Mouse (Mus musculus): ENCODE measurements around the gene Tmod3.

Tmod3 gene

DNA sequence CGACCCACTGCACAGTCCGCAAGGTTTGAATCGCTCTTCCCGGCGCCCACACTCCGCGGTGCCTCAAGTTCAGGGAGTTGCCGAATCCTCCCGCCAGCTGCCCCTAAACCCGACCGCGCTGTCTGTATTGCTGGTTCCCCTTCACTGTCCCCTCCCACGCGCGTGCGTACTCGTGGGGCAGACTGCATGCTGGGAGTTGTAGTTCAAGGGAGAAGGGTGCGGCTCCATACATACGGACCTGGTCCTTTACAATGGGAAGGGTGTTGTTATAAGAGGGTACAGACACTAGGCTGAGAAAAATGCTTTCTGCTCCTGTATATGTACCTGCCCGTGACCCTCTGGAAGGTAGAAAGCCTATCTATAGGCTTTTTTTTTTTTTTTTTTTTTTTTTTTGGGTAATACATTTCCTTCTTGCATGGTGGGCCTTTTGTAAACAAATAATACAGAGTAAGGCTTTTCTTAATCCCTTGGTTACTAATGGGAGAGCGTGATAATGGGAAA is at the start of gene Tmod3:
Gene Tmod3 (minus strand): TSS at position 146 of the 501 bp plus-strand sequence.
- in situ Hi-C loops (cut with MseI, MboI) = no loop called here

DNA sequence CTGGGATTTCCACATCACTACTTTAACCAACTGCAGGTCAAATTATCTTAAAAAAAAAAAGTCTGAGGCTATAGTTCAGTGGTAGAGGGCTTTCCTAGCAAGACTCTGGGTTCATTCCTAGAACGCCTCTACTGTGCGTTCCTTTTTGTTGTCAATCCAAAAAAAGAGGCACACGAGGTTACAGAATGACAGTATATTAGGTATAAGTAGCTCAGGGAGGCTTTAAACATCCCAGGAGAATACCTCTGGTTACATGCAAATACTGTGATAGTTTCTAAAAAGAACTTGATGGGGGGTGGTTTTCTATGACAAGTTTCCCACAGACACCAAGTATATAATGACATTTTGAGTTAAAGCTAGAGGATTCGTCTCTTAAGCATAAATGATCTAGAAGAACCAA is 48.0 kb upstream of the Tmod3 start:
- in situ Hi-C loops (cut with MseI, MboI) = no loop called here

DNA sequence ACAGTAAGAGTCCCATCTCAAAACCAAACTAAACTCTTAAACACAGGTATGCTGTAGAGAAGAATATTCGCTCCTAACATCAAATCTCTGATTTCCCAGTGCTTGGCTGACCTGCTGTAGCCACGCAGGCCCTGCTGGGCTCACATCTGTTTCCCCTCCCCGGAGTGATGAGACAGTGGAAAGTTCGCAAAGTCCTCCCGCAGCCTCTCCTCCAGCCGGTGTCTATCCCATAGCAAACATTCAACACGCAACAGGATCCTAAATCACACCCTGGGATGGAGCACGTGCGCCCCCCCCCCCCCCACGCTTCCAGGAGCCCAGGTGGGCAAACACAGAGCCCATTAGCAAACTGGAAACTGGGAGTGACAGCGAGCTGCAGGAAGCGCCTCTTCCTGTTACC is 42.1 kb upstream of the Tmod3 start:
- in situ Hi-C loops (cut with MseI, MboI) = no loop called here

DNA sequence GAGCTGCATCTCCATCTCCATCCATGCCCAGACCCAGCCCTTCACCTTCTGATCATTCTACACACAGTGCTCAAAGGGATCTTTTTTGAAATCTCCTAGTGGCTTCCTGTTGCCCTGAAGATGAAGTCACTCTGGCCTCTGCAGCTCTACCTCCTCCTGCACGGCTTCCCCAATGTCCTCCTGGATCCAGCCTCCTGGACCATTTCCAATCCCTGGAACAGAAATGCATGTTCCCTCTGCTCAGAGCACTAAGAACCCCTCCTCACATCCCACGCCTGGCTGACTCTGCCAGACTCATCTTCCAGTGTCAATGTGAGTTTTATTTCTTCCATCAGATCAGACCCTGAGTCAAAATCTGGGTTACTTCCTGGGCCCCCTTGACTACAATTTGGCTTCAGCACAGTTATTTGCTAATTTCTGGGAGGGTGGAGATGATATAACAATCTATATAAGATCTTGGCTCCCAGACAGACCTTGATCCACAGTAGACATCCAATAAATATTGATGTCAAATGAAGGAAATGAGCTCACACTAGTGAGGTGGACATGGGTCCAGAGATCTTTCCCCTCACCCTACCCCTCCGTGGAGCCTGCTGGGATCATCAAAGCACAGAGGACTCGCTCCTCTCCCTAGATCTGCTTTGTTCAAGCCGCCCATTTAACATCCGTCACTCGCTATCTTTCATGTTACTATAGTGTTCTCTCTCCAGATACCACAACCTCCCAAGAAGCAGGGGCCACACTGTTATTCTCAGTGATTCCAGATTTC is 40.9 kb upstream of the Tmod3 start:
- in situ Hi-C loops (cut with MseI, MboI) = no loop called here

DNA sequence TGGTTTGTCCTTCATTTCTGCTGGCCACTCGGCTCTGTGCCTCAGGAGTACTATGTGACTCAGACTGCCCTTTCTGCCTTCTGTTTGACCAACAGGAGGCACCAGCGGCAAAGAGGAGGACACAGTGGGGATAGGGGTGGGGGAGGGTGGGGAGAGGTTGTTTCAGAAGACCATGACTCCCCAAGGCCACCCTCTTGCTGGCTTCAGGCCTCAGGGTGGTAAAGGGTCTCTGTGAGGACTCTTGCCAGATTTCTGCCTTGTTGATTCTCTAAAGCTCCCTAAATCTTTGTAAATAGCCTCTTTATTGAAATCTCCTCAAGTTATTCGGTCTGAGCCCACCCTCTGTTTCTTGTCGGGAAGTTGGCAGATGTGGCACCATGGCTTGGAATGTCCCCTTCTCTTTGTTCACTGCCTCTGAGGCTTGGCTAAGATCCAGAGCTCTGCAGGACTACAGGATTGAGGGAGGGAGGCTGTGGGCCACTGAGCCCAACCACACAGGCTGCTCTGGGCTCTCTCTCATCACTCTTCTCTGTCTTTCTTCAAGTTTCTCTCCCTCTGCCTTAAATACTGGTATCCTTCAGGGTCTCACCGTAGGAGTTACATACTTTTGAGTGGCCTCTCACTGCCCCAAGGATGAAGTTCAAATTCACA is 39.9 kb upstream of the Tmod3 start:
- in situ Hi-C loops (cut with MseI, MboI) = no loop called here

DNA sequence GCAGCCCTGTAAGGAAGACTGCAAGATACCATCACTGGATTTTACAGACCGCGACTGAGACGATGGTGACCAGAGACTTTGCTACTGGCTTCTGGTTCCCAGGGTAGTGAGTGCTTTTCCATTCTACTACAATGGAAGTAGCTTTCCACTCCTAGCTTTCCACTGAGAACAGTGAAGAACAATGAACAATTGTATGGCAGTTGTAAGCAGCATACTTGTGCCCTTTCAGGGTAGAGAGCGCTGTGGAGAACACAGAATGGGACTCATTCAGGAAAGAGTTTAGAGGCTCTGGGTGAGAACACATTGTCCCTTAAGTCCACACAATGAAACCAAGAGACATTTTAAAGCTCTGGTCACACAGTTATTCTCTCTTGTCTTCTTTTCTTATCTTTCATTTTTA is 38.1 kb upstream of the Tmod3 start:
- in situ Hi-C loops (cut with MseI, MboI) = no loop called here

DNA sequence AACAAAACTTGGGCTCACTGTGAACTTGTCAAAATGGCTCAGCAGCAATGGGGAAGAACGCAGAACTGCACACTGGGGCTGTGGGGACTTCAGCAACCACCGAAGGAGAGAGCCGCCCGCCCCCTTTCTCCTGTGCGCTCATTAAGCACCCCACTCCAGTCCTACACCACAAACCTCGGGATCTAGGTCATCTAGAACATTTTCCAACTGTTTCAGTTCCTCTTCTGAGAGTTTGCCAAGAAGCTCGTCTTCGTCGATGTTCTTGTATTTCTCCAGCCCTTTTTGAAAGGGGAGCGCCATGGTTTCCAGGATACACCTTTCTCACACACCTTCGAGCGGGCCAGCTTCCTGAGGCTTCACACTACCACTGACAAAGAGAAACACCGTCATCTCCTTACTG is 37.6 kb upstream of the Tmod3 start:
- in situ Hi-C loops (cut with MseI, MboI) = no loop called here

DNA sequence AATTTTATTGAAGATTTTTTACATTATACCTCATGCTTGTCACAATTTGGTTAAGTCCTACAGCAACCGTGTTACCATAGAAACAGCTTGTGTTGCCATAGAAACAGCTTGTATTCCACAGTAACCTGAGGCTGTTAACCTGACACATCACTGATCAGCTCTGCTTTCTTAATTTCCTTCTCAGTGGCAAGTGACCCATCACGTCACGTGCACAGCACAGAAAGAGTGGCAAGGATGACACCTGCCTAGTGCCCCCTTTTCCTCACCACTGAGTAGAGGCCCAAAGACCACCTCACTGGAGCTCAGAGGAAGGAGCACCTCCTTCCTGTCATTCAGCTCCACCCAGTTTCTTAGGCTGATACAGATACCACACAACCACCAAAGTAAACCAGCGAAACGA is 34.0 kb upstream of the Tmod3 start:
- in situ Hi-C loops (cut with MseI, MboI) = no loop called here

DNA sequence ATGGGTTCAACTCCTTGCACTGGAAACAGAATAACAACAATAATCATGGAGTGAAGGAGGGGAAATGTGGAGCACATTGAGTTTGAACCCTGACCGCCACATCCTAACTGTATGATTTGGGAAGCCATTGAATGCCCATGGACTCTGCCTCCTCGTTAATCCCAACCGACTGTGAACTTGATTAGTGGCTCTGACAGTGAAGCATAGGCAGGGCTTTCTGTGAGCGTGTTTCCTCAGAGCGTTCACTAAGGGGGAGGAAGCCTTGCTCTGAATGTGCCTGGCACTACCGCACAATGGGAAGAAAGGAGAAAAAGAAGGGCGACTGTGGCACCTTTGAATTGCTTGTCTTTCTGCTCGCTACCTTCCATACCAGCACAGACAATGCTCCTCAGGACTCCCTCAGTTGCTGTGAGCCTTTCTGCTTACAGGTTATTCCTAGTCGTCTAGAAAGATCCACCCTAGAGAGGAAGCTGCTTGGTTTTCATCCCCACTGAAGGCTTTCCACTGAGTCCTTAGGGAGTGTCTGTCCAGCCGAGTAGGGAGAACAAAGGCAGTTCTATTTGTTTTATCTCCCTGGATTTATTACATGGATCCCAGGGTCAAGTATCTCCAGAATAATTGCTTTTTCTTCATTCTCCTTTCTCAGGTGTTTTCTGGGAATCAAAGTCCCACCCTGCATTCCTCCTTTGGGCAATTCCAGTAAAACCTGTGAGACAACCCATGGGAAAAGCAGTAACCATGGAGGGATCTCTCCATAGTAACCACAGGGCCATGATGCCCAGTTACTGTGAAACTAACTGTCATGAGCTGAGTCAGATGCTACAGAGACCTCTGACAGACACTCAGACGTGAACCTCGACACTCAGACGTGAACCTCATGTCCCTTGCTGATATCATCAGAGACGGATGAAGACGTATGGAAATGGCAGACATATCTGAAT is 30.7 kb upstream of the Tmod3 start:
- in situ Hi-C loops (cut with MseI, MboI) = no loop called here

DNA sequence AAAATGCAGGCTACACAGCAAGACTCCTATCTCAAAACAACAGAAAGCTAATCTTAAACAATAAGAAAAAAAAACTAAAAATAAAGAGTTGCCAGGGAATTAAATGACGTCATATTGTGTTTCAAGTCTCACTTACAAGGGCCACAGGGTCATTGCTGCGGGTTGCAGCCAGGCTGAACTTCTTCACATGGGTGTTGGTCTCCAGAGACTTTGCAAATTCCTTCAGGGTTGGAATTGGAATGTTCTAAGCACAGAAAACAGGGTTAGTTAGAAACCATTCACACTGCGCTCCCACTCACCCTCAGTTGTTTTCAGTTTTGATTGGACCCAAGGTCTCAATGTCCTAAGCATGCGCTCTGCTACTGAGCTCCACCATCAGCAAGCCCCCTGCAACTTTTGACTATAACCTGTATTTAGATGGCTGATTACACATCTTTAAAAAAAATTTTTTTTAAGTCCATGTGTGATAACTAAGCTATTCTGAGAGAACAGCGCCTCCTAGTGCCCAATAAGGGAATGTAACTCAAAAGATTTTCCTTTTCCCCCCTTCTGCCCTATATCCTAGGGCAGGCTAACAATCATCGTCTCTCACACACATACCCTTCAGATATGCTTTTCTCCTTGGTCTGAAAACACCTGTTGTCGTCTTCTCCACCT is 22.4 kb upstream of the Tmod3 start:
- in situ Hi-C loops (cut with MseI, MboI) = loop anchor here in 1 of 2 experiments (5.0 kb wide), 1 partner anchor 60 kb away; no protein-coding TSS in a partner anchor

DNA sequence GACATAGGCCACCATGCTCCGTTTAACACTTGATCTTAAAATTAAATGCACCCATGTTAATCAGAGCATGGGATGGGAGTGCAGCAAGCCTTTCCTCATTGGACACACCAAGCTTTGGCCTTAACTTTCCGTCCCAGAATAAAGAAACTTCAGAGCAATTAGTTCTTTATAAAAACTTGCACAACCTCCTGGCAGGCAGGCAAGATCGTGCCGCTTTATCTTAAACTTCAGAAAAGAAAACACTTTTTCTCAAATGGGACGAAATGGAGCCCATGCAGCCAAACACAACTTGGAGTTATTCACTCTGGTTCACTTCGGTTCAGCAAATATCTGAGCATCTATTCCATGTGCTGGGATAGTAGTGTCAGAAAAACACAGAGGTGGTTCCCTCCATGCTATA is 19.9 kb upstream of the Tmod3 start:
- in situ Hi-C loops (cut with MseI, MboI) = no loop called here

DNA sequence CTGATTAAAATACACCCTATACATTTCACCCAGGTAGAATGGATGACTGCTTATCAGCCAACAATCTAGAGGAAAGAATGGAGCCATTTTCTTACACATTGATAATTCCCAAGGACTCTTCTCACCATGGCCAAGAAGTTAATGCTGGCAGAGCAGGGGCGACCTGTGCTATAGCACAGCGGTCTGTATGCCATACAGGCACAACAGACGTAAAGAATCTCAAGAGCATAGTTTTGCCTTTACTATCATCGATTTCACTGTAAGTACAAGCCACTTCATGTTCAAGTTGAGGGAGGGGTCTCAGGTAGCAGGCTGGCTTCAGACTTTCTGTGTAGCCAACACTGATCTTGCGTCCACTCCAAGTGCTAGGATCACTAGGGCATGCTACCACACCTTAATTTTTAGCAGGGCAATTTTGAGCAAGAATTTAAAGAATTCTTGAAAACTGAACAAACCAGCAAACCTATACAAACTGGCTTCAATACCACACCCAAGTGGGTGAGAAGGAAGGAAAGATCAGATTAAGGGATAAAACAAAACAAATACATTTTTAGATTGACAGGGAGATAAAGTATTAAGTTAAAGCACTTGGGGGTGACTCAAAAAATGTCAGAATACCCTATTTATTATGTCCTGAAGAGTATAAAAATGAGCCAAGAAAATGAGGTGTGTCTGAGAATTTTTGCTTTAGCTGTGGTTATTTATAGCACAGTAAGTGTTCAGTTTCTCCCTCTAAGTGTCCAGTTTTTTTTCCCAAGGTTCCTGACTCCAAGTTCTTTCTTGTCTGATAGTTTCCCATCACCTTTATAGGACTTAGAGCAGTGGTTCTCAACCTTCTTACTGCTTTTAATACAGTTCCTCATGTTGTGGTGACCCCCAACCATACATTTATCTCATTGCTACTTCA is 11.8 kb upstream of the Tmod3 start:
- in situ Hi-C loops (cut with MseI, MboI) = no loop called here

DNA sequence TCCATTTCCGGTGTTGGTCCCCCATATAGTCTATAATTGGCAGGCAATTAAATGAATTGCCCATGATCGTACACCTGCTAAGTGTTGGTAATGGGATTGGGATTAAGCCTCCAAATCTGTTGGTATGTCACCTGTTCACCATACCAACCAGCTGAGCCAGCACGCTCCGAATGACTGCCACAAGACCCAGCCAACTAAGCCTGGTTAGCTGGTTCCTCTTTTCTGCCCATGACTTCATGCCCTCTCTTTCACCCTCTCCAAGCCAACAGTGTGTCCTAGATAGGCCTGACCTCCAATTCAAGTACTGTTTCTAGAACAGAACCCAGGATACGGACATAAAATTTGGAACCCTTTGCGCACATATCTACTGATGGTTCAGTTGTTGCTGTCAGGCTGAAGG is 8.9 kb upstream of the Tmod3 start:
- in situ Hi-C loops (cut with MseI, MboI) = no loop called here

DNA sequence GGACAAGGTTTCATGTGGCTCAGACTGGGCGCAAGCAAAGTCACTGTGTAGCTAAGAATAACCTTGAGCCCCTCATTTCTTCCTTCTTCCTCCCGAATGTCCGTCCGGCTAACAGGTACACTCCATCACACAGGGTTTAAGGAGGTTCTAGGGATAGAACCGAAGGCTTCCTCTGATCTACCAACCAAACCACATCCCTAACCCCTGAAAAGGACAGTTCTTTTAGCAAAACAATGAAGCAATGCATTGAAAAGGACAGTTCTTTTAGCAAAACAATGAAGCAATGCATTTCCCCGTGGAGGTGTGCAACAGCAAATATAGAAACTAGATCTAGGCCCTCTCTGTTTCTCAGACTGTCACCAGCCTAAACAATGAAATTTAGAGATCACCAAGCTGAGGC is 5.4 kb upstream of the Tmod3 start:
- in situ Hi-C loops (cut with MseI, MboI) = no loop called here

DNA sequence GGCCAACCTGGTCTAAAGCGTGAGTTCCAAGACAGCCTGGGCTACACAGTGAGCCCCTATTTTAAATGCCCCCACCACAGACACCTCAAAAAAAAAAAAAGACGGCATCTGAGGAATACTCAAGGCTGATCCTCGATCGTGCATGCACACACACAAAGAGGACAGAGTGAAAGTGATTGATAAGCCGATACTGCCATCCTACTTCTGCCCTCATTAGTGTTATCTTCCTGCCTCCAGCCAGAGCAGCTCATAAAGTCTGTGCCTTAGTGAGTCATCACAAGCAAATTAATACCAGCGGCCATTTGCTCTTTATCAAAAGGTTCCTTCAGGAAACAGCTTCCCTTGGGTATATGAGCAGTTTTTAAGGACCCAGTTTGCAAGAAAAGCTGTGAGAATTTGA is 4.2 kb upstream of the Tmod3 start:
- in situ Hi-C loops (cut with MseI, MboI) = no loop called here

DNA sequence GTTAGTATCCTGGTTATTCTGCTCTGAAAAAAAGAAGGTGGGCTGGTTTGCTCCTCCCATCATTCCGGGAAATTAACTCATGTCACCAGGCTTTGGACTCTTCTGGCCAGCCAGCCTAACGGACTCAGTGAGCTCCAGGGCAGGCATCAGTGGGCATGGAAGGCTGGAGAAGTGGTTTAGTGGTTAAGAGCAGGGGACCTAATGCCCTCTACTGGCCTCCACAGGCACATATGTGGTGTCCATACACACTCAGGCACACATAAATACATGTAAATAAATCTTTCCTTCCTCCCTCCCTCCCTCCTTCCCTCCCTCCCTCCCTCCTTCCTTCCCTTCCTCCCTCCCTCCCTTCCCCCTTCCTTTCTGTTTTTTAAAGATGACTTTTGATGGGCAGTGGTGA is 3.7 kb upstream of the Tmod3 start:
- in situ Hi-C loops (cut with MseI, MboI) = no loop called here

DNA sequence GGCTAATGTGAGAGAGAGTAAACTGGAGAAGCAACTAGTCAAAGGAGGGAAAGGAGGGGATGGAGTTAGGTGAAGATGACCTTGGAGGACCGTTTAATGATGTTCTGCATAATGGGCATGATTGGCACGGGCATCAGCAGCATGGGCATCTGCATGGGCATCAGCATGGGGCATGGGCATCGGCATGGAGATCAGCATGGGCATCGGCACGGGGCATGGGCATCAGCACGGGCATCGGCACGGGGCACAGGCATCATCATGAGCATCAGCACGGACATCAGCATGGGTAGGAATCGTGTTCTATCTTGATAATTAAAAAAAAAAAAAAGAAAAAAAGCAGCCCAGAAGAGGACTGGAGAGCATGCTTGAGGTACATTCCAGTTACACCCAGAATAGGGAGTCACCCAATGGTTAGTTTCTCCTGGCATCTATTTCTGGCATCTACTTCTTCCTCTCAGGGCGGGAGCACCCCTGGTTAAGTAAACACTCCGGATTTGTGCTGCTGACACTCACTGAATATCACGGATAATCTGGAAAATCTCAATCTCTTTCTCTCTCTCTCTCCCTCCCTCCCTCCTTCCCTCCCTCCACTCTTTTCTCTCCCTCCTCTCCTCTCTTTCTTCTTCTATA is 1.7 kb upstream of the Tmod3 start:
- in situ Hi-C loops (cut with MseI, MboI) = no loop called here

DNA sequence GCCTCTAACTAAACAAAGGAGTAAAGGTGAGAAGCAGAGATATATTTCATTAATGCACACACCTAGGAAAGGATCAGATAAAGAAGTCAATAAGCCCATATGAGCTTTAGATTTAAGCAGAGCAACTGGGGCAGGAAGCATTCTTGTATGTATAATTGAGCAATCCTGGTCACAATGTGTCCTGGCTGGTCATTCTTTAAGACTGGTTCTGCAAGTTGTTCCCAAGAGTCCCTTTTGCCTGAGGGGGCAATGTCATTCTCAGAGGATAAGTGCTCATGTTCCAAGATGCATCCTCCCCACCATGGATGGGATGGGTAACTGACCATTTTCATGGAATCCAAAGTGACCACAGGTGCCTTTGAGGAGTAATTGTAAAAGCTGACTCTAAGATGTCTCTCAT is 896 bp upstream of the Tmod3 start:
- in situ Hi-C loops (cut with MseI, MboI) = no loop called here

DNA sequence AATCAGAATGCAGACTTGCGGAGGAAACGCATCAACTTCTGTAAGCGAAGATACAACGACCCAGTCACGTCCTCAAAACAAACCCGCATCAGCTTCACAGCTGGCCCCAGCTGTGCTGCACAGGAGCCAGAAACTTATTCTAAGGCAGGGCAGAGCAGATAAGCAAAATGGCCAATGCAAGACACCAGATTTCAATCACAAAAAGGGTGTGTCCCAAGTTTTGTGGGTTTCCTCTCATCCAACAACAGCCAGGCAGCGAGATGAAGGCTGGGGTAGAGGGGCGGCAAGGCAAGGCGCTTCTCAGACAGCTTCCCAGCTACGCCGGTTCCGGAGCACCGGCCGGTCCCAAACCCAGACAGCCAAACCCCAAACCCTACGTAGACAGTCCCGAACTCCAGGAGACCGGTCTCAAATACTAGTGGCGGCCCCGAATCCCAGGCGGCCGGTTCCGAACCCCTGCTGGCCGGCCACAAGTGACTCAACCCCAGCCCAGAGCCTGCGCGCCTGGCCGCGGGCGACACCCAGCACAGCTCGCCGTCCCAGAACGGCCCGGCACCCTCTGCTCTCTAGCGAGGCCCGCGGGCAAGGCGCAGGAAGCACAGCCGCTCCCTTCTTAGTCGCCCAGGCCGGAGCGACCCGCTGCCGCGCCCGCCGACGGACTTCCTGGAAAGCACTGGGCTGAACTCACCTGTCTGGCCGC is 495 bp downstream of the Tmod3 start:
- in situ Hi-C loops (cut with MseI, MboI) = no loop called here

All from mouse trophoblast stem cell (cell line).